Mouse (Mus musculus): ENCODE data around the gene Slc44a4. TPM values are rescaled to one million over a fixed set of nuclear protein-coding genes. Genes with fewer than 3 reads are reported as not detected.

Slc44a4 gene
- total and polyA plus RNA-seq, 2 experiments from 2014 or later, result 0.11 to 0.49 TPM

DNA sequence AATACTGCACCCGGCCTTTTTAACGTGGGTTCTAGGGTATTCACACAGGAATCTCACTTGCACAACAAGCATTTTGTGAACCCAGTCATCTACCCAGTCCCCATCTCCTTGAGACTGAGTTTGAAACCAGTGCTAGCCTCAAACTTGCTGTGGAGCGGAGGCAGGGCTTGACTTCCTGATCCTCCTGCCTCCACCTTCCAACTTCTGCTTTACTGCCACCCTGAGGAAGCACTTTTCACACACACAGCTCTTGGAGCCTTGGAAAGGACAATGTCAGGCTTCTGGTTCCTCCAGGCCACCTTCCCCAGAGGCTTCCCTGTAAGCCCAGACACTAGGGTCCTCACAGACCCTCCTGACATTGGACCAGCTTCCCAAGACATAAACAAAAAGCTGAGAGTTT lies 30.9 kb upstream of the Slc44a4 start:
- Histone ChIP-seq H3K4me2 (ENCODE audit: low read depth, low read length, poor library complexity, severe bottlenecking) (no peak overlapping the region), H3K4me3 (ENCODE audit: low read depth, low read length) (no peak overlapping the region), H3K9ac (replicated peaks; ENCODE audit: low read length, poor library complexity, severe bottlenecking) (no peak overlapping the region), H3K27ac (ENCODE audit: low read depth, low read length) (no peak overlapping the region), H3K36me3 (ENCODE audit: insufficient read depth, low read length) (no peaks in the 10 kb centered on the region), H3K9me3 (ENCODE audit: low read length) (no peaks in the 10 kb centered on the region), H3K4me1 (ENCODE audit: insufficient read depth, low read length) (no peaks in the 10 kb centered on the region), H3K27me3 (ENCODE audit: insufficient read depth, low read length) (0 out of 2 replicates have a peak, but pooled peaks cover 6% of the 10 kb centered on the region)
- TF ChIP-seq CTCF (IDR thresholded peaks at IDR 0.05), result no peak
- 65% methylated on average over 3 of the region's 3 CpGs for WGBS
- DNase-seq (ENCODE audit: low spot score), result no peak
- no peak for ATAC-seq (ENCODE audit: low FRiP score)

- Histone ChIP-seq H3K9ac (replicated peaks; ENCODE audit: low read length, poor library complexity, severe bottlenecking) (no peak overlapping the region), H3K27ac (ENCODE audit: low read depth, low read length) (no peak overlapping the region), H3K36me3 (ENCODE audit: insufficient read depth, low read length) (no peaks in the 10 kb centered on the region), H3K4me1 (ENCODE audit: insufficient read depth, low read length) (no peaks in the 10 kb centered on the region), H3K9me3 (ENCODE audit: low read length) (no peaks in the 10 kb centered on the region), H3K4me3 (ENCODE audit: low read depth, low read length) (no peak overlapping the region), H3K4me2 (ENCODE audit: low read depth, low read length, poor library complexity, severe bottlenecking) (no peak overlapping the region), H3K27me3 (ENCODE audit: insufficient read depth, low read length) (0 out of 2 replicates have a peak, but pooled peaks cover 6% of the 10 kb centered on the region)
- DNase-seq (ENCODE audit: low spot score) (no peak), ATAC-seq (ENCODE audit: low FRiP score) (no peak)
- 87% methylated on average over 6 of the region's 6 CpGs for WGBS
- no peak for TF ChIP-seq CTCF (IDR thresholded peaks at IDR 0.05)
Measured at GRCm38 (mm10) chr17:34884704-34885103, 29.6 kb upstream of the Slc44a4 start.

GRCm38 (mm10) chr17:34885615-34886014 lies 28.7 kb upstream of the Slc44a4 start:
- 85% methylated on average over 3 of the region's 3 CpGs for WGBS
- no peak for ATAC-seq (ENCODE audit: low FRiP score)
- 0 out of 2 replicates have a peak, but pooled peaks cover 6% of the 10 kb centered on the region for H3K27me3 ChIP-seq (ENCODE audit: insufficient read depth, low read length)
- no peaks in the 10 kb centered on the region for H3K4me1 ChIP-seq (ENCODE audit: insufficient read depth, low read length)
- no peaks in the 10 kb centered on the region for H3K9me3 ChIP-seq (ENCODE audit: low read length)
- H3K27ac ChIP-seq (ENCODE audit: low read depth, low read length), result no peak overlapping the region
- TF ChIP-seq CTCF (IDR thresholded peaks at IDR 0.05), result no peak
- H3K4me3 ChIP-seq (ENCODE audit: low read depth, low read length), result no peak overlapping the region
- H3K9ac ChIP-seq (replicated peaks; ENCODE audit: low read length, poor library complexity, severe bottlenecking), result no peak overlapping the region
- DNase-seq (ENCODE audit: low spot score), result no peak
- no peaks in the 10 kb centered on the region for H3K36me3 ChIP-seq (ENCODE audit: insufficient read depth, low read length)
- no peak overlapping the region for H3K4me2 ChIP-seq (ENCODE audit: low read depth, low read length, poor library complexity, severe bottlenecking)

DNA sequence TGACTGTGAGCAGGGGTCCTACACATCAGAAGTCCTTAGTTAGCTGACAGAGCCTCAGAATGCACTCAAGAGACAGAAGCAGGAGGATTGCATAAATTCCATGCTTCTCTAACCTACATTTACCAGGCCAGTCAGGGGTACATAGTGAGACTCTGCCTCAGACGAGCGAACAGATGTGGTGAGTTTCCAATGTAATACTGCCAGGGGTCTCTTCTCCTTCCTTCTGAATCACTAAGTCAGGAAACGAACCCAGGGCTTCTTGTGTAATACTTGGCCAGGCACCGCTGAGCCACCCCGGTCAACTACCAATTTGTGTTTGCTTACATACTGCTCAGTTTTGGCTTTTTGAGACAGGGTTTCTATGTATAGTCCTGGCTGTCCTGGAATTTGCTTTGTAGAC lies 26.3 kb upstream of the Slc44a4 start:
- Histone ChIP-seq H3K4me2 (ENCODE audit: low read depth, low read length, poor library complexity, severe bottlenecking) (no peak overlapping the region), H3K4me3 (ENCODE audit: low read depth, low read length) (no peak overlapping the region), H3K36me3 (ENCODE audit: insufficient read depth, low read length) (no peaks in the 10 kb centered on the region), H3K27ac (ENCODE audit: low read depth, low read length) (no peak overlapping the region), H3K9ac (replicated peaks; ENCODE audit: low read length, poor library complexity, severe bottlenecking) (no peak overlapping the region), H3K27me3 (ENCODE audit: insufficient read depth, low read length) (no peaks in the 10 kb centered on the region), H3K4me1 (ENCODE audit: insufficient read depth, low read length) (no peaks in the 10 kb centered on the region), H3K9me3 (ENCODE audit: low read length) (no peaks in the 10 kb centered on the region)
- TF ChIP-seq CTCF (IDR thresholded peaks at IDR 0.05), result no peak
- ATAC-seq (ENCODE audit: low FRiP score) (no peak), DNase-seq (ENCODE audit: low spot score) (no peak)
- WGBS, result 90% methylated on average over 5 of the region's 5 CpGs

GRCm38 (mm10) chr17:34890074-34890743 lies 24.1 kb upstream of the Slc44a4 start:
- 89% methylated on average over 12 of the region's 12 CpGs for whole genome bisulfite sequencing
- Histone ChIP-seq H3K27ac (ENCODE audit: low read depth, low read length) (no peak overlapping the region), H3K9ac (replicated peaks; ENCODE audit: low read length, poor library complexity, severe bottlenecking) (no peak overlapping the region), H3K4me1 (ENCODE audit: insufficient read depth, low read length) (peaks cover 4% of the 10 kb centered on the region; the same call in 1 of the 2 replicates), H3K4me3 (ENCODE audit: low read depth, low read length) (no peak overlapping the region), H3K27me3 (ENCODE audit: insufficient read depth, low read length) (no peaks in the 10 kb centered on the region), H3K36me3 (ENCODE audit: insufficient read depth, low read length) (no peaks in the 10 kb centered on the region), H3K4me2 (ENCODE audit: low read depth, low read length, poor library complexity, severe bottlenecking) (no peak overlapping the region), H3K9me3 (ENCODE audit: low read length) (no peaks in the 10 kb centered on the region)
- ATAC-seq (ENCODE audit: low FRiP score) (no peak), DNase-seq (ENCODE audit: low spot score) (no peak)
- no peak for TF ChIP-seq CTCF (IDR thresholded peaks at IDR 0.05)

DNA sequence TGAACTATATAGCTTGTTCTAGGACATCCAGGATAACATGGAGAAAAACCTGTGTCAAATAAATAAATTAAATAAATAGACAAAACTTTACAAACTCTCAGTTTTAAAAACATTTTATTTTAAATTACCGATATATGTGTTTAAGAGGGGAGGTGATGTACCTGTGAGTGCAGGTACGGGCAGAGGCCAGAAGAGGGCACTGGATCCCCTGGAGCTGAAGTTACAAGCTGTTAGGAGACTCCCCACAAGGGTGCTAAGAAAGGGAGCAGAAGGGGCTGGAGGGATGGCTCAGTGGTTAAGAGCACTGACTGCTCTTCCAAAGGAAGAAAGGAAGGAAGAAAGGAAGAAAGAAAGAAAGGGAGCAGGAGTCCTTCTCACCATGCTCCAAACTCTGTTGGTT lies 22.9 kb upstream of the Slc44a4 start:
- WGBS, result 98% methylated on average over 2 of the region's 2 CpGs
- Histone ChIP-seq H3K27ac (ENCODE audit: low read depth, low read length) (no peak overlapping the region), H3K4me1 (ENCODE audit: insufficient read depth, low read length) (peaks cover 12% of the 10 kb centered on the region), H3K4me2 (ENCODE audit: low read depth, low read length, poor library complexity, severe bottlenecking) (no peak overlapping the region), H3K9me3 (ENCODE audit: low read length) (no peaks in the 10 kb centered on the region), H3K27me3 (ENCODE audit: insufficient read depth, low read length) (no peaks in the 10 kb centered on the region), H3K4me3 (ENCODE audit: low read depth, low read length) (no peak overlapping the region), H3K9ac (replicated peaks; ENCODE audit: low read length, poor library complexity, severe bottlenecking) (no peak overlapping the region), H3K36me3 (ENCODE audit: insufficient read depth, low read length) (no peaks in the 10 kb centered on the region)
- TF ChIP-seq CTCF (IDR thresholded peaks at IDR 0.05), result no peak
- no peak for DNase-seq (ENCODE audit: low spot score)
- no peak for ATAC-seq (ENCODE audit: low FRiP score)
